ENCODE assay signal across 9 mouse cellular contexts in genomic region chr7:125888373-125888772, GRCm38 (mm10).
DNase-seq lines count a peak whose midpoint lies in the region; ATAC-seq and TF ChIP-seq lines count a peak whose summit lies in the region.
"Had no signal": no experiment of that assay in that cellular context is flagged by ENCODE, and none has a peak within 500 bp of the region (broad histone marks: within the 10 kb centered on the region; RNA-seq: fewer than 3 reads in every experiment).

No protein-coding gene starts in this region.

- 51% methylated on average over 12 of the region's 12 CpGs for WGBS in hindbrain, embryonic 13.5 days
- 49% methylated on average over 12 of the region's 12 CpGs for WGBS in hindbrain, embryonic 14.5 days
- 30% methylated on average over 12 of the region's 12 CpGs for WGBS in hindbrain, postnatal 0 days
- WGBS in lung, embryonic 15.5 days: 34% methylated on average over 12 of the region's 12 CpGs

- no peaks in the 10 kb centered on the region for H3K27me3 ChIP-seq in hindbrain, embryonic 13.5 days
- no peaks in the 10 kb centered on the region for H3K27me3 ChIP-seq in hindbrain, embryonic 14.5 days (ENCODE audit: control insufficient read depth, insufficient read depth, low read length)
- no peaks in the 10 kb centered on the region for H3K27me3 ChIP-seq in hindbrain, postnatal 0 days (ENCODE audit: insufficient read depth, low read length)
- no peaks in the 10 kb centered on the region for H3K27me3 ChIP-seq in lung, embryonic 15.5 days
- H3K27me3 ChIP-seq: liver, embryonic 13.5 days had no signal

- H3K4me3 ChIP-seq in hindbrain, embryonic 13.5 days: no peak overlapping the region
- H3K4me3 ChIP-seq in hindbrain, embryonic 14.5 days (replicated peaks; ENCODE audit: low read length): no peak overlapping the region
- H3K4me3 ChIP-seq in hindbrain, postnatal 0 days (ENCODE audit: low read length): no peak overlapping the region
- no peak overlapping the region for H3K4me3 ChIP-seq in lung, embryonic 15.5 days
- H3K4me3 ChIP-seq: erythroblast, embryonic 14.5 days; liver, embryonic 13.5 days had no signal

- H3K9ac ChIP-seq in hindbrain, embryonic 13.5 days: no peak overlapping the region; the same call in 1 of the 2 replicates
- no peak overlapping the region for H3K9ac ChIP-seq in hindbrain, embryonic 14.5 days
- H3K9ac ChIP-seq in hindbrain, postnatal 0 days (replicated peaks; ENCODE audit: low read length): no peak overlapping the region
- no peak overlapping the region for H3K9ac ChIP-seq in lung, embryonic 15.5 days
- H3K9ac ChIP-seq: liver, embryonic 13.5 days had no signal

- no peak for DNase-seq in hindbrain, embryonic 14.5 days (ENCODE audit: low spot score)
- peak; percentile 47 to 49 for DNase-seq in frontal cortex, postnatal 14 days (ENCODE audit: low spot score in 2 of 2)
- peak; percentile 60 for DNase-seq in hindbrain, postnatal 0 days (ENCODE audit: low spot score)
- DNase-seq: liver, embryonic 13.5 days had no signal

- no peak overlapping the region for H3K4me2 ChIP-seq in hindbrain, embryonic 13.5 days
- no peak overlapping the region for H3K4me2 ChIP-seq in hindbrain, embryonic 14.5 days (replicated peaks)
- no peak overlapping the region for H3K4me2 ChIP-seq in hindbrain, postnatal 0 days (ENCODE audit: low read depth, low read length)
- no peak overlapping the region for H3K4me2 ChIP-seq in lung, embryonic 15.5 days
- H3K4me2 ChIP-seq: liver, embryonic 13.5 days had no signal

- H3K4me1 ChIP-seq in hindbrain, embryonic 13.5 days (replicated peaks): peaks cover 25% of the 10 kb centered on the region
- peaks cover 16% of the 10 kb centered on the region; the same call in 1 of the 2 replicates for H3K4me1 ChIP-seq in hindbrain, embryonic 14.5 days (replicated peaks; ENCODE audit: control insufficient read depth, insufficient read depth, low read length)
- peaks cover 16% of the 10 kb centered on the region for H3K4me1 ChIP-seq in hindbrain, postnatal 0 days (ENCODE audit: insufficient read depth, low read length)
- peaks cover 17% of the 10 kb centered on the region for H3K4me1 ChIP-seq in lung, embryonic 15.5 days
- H3K4me1 ChIP-seq: liver, embryonic 13.5 days had no signal

- peak; percentile 37 for TF ChIP-seq CTCF in hindbrain, postnatal 0 days (IDR thresholded peaks at IDR 0.05; ENCODE audit: low read depth)

- no peaks in the 10 kb centered on the region for H3K9me3 ChIP-seq in hindbrain, embryonic 13.5 days
- H3K9me3 ChIP-seq in hindbrain, embryonic 14.5 days (ENCODE audit: control insufficient read depth, low read length): no peaks in the 10 kb centered on the region
- H3K9me3 ChIP-seq in hindbrain, postnatal 0 days (ENCODE audit: low read length): no peaks in the 10 kb centered on the region
- H3K9me3 ChIP-seq in lung, embryonic 15.5 days: no peaks in the 10 kb centered on the region
- H3K9me3 ChIP-seq: liver, embryonic 13.5 days had no signal

- ATAC-seq in hindbrain, embryonic 13.5 days (ENCODE audit: low FRiP score): no peak
- ATAC-seq in hindbrain, embryonic 14.5 days (ENCODE audit: low FRiP score): no peak
- peak; percentile 22; the same call in 1 of the 2 replicates for ATAC-seq in hindbrain, postnatal 0 days
- peak; percentile 19; the same call in 1 of the 2 replicates for ATAC-seq in lung, embryonic 15.5 days (ENCODE audit: borderline replicate concordance, extremely low read depth, low FRiP score, low TSS enrichment)
- no peak for ATAC-seq in erythroblast, adult 5-6 weeks (replicated peaks; ENCODE audit: low FRiP score, poor library complexity, severe bottlenecking)
- no peak for ATAC-seq in granulocyte monocyte progenitor cell, adult 5-6 weeks (replicated peaks; ENCODE audit: poor library complexity, severe bottlenecking)

- peak overlapping the region; percentile 30; the same call in 1 of the 2 replicates for H3K27ac ChIP-seq in hindbrain, embryonic 13.5 days
- H3K27ac ChIP-seq in hindbrain, embryonic 14.5 days: no peak overlapping the region
- no peak overlapping the region for H3K27ac ChIP-seq in hindbrain, postnatal 0 days
- no peak overlapping the region for H3K27ac ChIP-seq in lung, embryonic 15.5 days
- H3K27ac ChIP-seq: liver, embryonic 13.5 days had no signal

- H3K36me3 ChIP-seq in hindbrain, embryonic 13.5 days: no peaks in the 10 kb centered on the region
- no peaks in the 10 kb centered on the region for H3K36me3 ChIP-seq in hindbrain, embryonic 14.5 days (replicated peaks; ENCODE audit: control insufficient read depth, insufficient read depth)
- no peaks in the 10 kb centered on the region for H3K36me3 ChIP-seq in hindbrain, postnatal 0 days (ENCODE audit: insufficient read depth, low read length)
- no peaks in the 10 kb centered on the region for H3K36me3 ChIP-seq in lung, embryonic 15.5 days
- H3K36me3 ChIP-seq: liver, embryonic 13.5 days had no signal

Comparison
In these comparisons a context has a peak if more than half of its experiments do, and no peak if none do; other contexts are left out.
1. ATAC-seq: peak in hindbrain, postnatal 0 days (single experiment) and lung, embryonic 15.5 days (single experiment); none in hindbrain, embryonic 13.5 days (single experiment), hindbrain, embryonic 14.5 days (single experiment), erythroblast, adult 5-6 weeks (single experiment) and granulocyte monocyte progenitor cell, adult 5-6 weeks (single experiment).